Mouse (Mus musculus): ENCODE results near the gene Dnmt3b.

- TF ChIP-seq CTCF (IDR thresholded peaks at IDR 0.05; ENCODE audit: extremely low read depth, insufficient read depth, low read length) = no peak
- TF ChIP-seq POLR2A (IDR thresholded peaks at IDR 0.05; ENCODE audit: extremely low read depth, insufficient read depth, low read length) = no peak
These were observed 16.0 kb upstream of the Dnmt3b start for GRCm38 (mm10) chr2:153633259-153633658.
